Comparison of ENCODE assay signal across 8 mouse cellular contexts in genomic region chr9:94670704-94671103, GRCm38 (mm10). TPM values are rescaled to one million over a fixed set of nuclear protein-coding genes. Genes with fewer than 3 reads are reported as not detected.
A peak's percentile ranks its signal among the peaks of the same experiment; 100 is the strongest.
DNase-seq lines count a peak whose midpoint lies in the region; ATAC-seq lines count a peak whose summit lies in the region.

No protein-coding gene starts in this region.

- H3K27me3 ChIP-seq in heart, embryonic 13.5 days (replicated peaks), result no peaks in the 10 kb centered on the region
- H3K27me3 ChIP-seq in hindbrain, embryonic 15.5 days, result no peaks in the 10 kb centered on the region
- H3K27me3 ChIP-seq in midbrain, embryonic 11.5 days (ENCODE audit: control insufficient read depth, insufficient read depth, low read length), result no peaks in the 10 kb centered on the region

- no peaks in the 10 kb centered on the region for H3K36me3 ChIP-seq in heart, embryonic 13.5 days
- no peaks in the 10 kb centered on the region for H3K36me3 ChIP-seq in hindbrain, embryonic 15.5 days
- no peaks in the 10 kb centered on the region for H3K36me3 ChIP-seq in midbrain, embryonic 11.5 days (ENCODE audit: control insufficient read depth, insufficient read depth, low read length)

- intact Hi-C loops in heart, postnatal 25 days (cut with DNase I), result no loop called here

- H3K4me2 ChIP-seq in heart, embryonic 13.5 days, result peak overlapping the region; percentile 85
- H3K4me2 ChIP-seq in hindbrain, embryonic 15.5 days, result peak overlapping the region; percentile 91
- peak overlapping the region; percentile 75 for H3K4me2 ChIP-seq in midbrain, embryonic 11.5 days

- peaks cover 10% of the 10 kb centered on the region for H3K4me1 ChIP-seq in heart, embryonic 13.5 days
- no peaks in the 10 kb centered on the region; the same call in 1 of the 2 replicates for H3K4me1 ChIP-seq in brown adipose tissue, adult 24 weeks (ENCODE audit: control insufficient read depth, insufficient read depth, insufficient read length, low read length)
- H3K4me1 ChIP-seq in hindbrain, embryonic 15.5 days (replicated peaks), result peaks cover 14% of the 10 kb centered on the region
- peaks cover 2% of the 10 kb centered on the region; the same call in 1 of the 2 replicates for H3K4me1 ChIP-seq in midbrain, embryonic 11.5 days (ENCODE audit: control insufficient read depth, insufficient read depth, low read length)

- H3K27ac ChIP-seq in heart, embryonic 13.5 days (replicated peaks), result no peak overlapping the region
- no peak overlapping the region for H3K27ac ChIP-seq in brown adipose tissue, adult 24 weeks (replicated peaks; ENCODE audit: low read depth, low read length)
- peak overlapping the region; percentile 75; the same call in 1 of the 2 replicates for H3K27ac ChIP-seq in hindbrain, embryonic 15.5 days (replicated peaks)
- H3K27ac ChIP-seq in midbrain, embryonic 11.5 days (ENCODE audit: low read depth, low read length), result no peak overlapping the region

- no peak for ATAC-seq in heart, embryonic 13.5 days (ENCODE audit: extremely low read depth, insufficient number of reproducible peaks, low FRiP score, low TSS enrichment)
- ATAC-seq in hindbrain, embryonic 15.5 days (ENCODE audit: low FRiP score, low read depth), result no peak
- ATAC-seq in midbrain, embryonic 11.5 days (ENCODE audit: low FRiP score), result no peak

- H3K4me3 ChIP-seq in heart, embryonic 13.5 days, result peak overlapping the region; percentile 63
- peak overlapping the region; percentile 73; the same call in 1 of the 2 replicates for H3K4me3 ChIP-seq in brown adipose tissue, adult 24 weeks (ENCODE audit: insufficient read depth, low read depth, low read length)
- peak overlapping the region; percentile 57 for H3K4me3 ChIP-seq in hindbrain, embryonic 15.5 days
- peak overlapping the region; percentile 41; the same call in 1 of the 2 replicates for H3K4me3 ChIP-seq in midbrain, embryonic 11.5 days (ENCODE audit: low read depth, low read length)

- no peak for DNase-seq in heart, postnatal 25 days (ENCODE audit: low spot score)
- no peak for DNase-seq in midbrain, embryonic 11.5 days (ENCODE audit: low spot score, missing footprints)
- no peak for DNase-seq in urinary bladder, adult 2 months (ENCODE audit: low spot score)
- DNase-seq in cerebellum, adult 8-10 months, result no peak
- DNase-seq in urinary bladder, postnatal 25 days (ENCODE audit: low spot score), result no peak

- peak overlapping the region; percentile 77 for H3K9ac ChIP-seq in heart, embryonic 13.5 days
- no peak overlapping the region; the same call in 1 of the 2 replicates for H3K9ac ChIP-seq in hindbrain, embryonic 15.5 days
- peak overlapping the region; percentile 58 for H3K9ac ChIP-seq in midbrain, embryonic 11.5 days (ENCODE audit: low read length)

- no peaks in the 10 kb centered on the region for H3K9me3 ChIP-seq in heart, embryonic 13.5 days
- H3K9me3 ChIP-seq in hindbrain, embryonic 15.5 days, result no peaks in the 10 kb centered on the region
- H3K9me3 ChIP-seq in midbrain, embryonic 11.5 days (ENCODE audit: control insufficient read depth, low read length), result no peaks in the 10 kb centered on the region

RNA-seq across cellular contexts. Expression of gene Slc9a9, which starts 1.0 kb away (rescaled TPM):
- 3.6 and 3.7 TPM in 2 replicates for polyA plus RNA-seq in heart, embryonic 13.5 days (2015; fragmentation: Nextera tagmentation; extraction: Ambion mirVana)
- 1 to 10 TPM; 2.2 to 2.6 TPM for total RNA-seq in heart, postnatal 25 days (2021)
- 1.5 and 2.0 TPM in 2 replicates for polyA plus RNA-seq in brown adipose tissue, adult 24 weeks (2012; ENCODE audit: insufficient read depth, insufficient read length, missing spikeins)
- polyA plus RNA-seq in hindbrain, embryonic 15.5 days (2015; fragmentation: Nextera tagmentation; extraction: Ambion mirVana), result 5.1 and 6.5 TPM in 2 replicates
- polyA plus RNA-seq in midbrain, embryonic 11.5 days (2014; fragmentation: Nextera tagmentation; extraction: Ambion mirVana), result 3.3 TPM in 2 replicates
- polyA plus RNA-seq in urinary bladder, adult 2 months (2012; rRNA removed), result 5.9 and 6.1 TPM in 2 replicates
